Mouse (Mus musculus) kidney, postnatal 25 days (tissue): ENCODE measurements at regions not wholly inside any gene's neighbourhood (a gene's known extent, or its start where the extent isn't known, plus 50 kb on each side); places are given as distances from the start of the nearest gene placed in this dataset.

Experiments
- DNase-seq, 2 experiments: peaks; one replicate each; pipeline ENCODE4 v3.0.0; 2021; ENCODE audit warnings: mixed read lengths in 2 of 2

- DNase-seq = no peak
Observed at GRCm38 (mm10) chr16:42677211-42677610, 198.5 kb upstream of the Zbtb20 start.

GRCm38 (mm10) chr16:42676406-42677075 lies 199.1 kb upstream of the Zbtb20 start:
- no peak for DNase-seq

GRCm38 (mm10) chr16:42675031-42675430 lies 200.7 kb upstream of the Zbtb20 start:
- no peak for DNase-seq

GRCm38 (mm10) chr16:42666601-42667000 lies 209.1 kb upstream of the Zbtb20 start:
- DNase-seq = no peak

- DNase-seq = no peak
Observed at GRCm38 (mm10) chr16:42651904-42652732, 223.6 kb upstream of the Zbtb20 start.

GRCm38 (mm10) chr16:42649767-42650166 lies 225.9 kb upstream of the Zbtb20 start:
- DNase-seq = no peak

- no peak for DNase-seq
Observed at GRCm38 (mm10) chr16:42648531-42649142, 227.0 kb upstream of the Zbtb20 start.

GRCm38 (mm10) chr16:42647762-42648161 lies 227.9 kb upstream of the Zbtb20 start:
- no peak for DNase-seq

- DNase-seq = no peak
Observed at GRCm38 (mm10) chr16:42635766-42636165, 239.9 kb upstream of the Zbtb20 start.

GRCm38 (mm10) chr16:42627675-42628074 lies 248.0 kb upstream of the Zbtb20 start:
- no peak for DNase-seq

GRCm38 (mm10) chr16:42615920-42616319 lies 259.8 kb upstream of the Zbtb20 start:
- no peak for DNase-seq

GRCm38 (mm10) chr16:42612011-42612410 lies 263.7 kb upstream of the Zbtb20 start:
- no peak for DNase-seq

GRCm38 (mm10) chr16:42608336-42608735 lies 267.3 kb upstream of the Zbtb20 start:
- DNase-seq = no peak

- DNase-seq = peak in 1 of 2 experiments; percentile 29
Observed at GRCm38 (mm10) chr16:42592321-42592720, 251.9 kb upstream of the Gap43 start.

- no peak for DNase-seq
Observed at GRCm38 (mm10) chr16:42591530-42591929, 251.1 kb upstream of the Gap43 start.

- DNase-seq = no peak
Observed at GRCm38 (mm10) chr16:42586196-42586595, 245.7 kb upstream of the Gap43 start.

- no peak for DNase-seq
Observed at GRCm38 (mm10) chr16:42575517-42575946, 235.1 kb upstream of the Gap43 start.

GRCm38 (mm10) chr16:42574978-42575377 lies 234.5 kb upstream of the Gap43 start:
- DNase-seq = no peak

- DNase-seq = no peak
Observed at GRCm38 (mm10) chr16:42570246-42570996, 230.0 kb upstream of the Gap43 start.

- no peak for DNase-seq
Observed at GRCm38 (mm10) chr16:42569335-42569734, 228.9 kb upstream of the Gap43 start.

GRCm38 (mm10) chr16:42549591-42549990 lies 209.1 kb upstream of the Gap43 start:
- DNase-seq = no peak

- DNase-seq = no peak
Observed at GRCm38 (mm10) chr16:42546229-42547163, 206.0 kb upstream of the Gap43 start.
